Mouse (Mus musculus) lung, postnatal 10 days (tissue): Measurements from ENCODE around the gene Adamts16.

ENCODE experiments used
- DNase-seq: peaks from one replicate; pipeline ENCODE4 v3.0.0; 2021

Adamts16 gene

GRCm38 (mm10) chr13:70707158-70707854, 134.3 kb downstream of the Adamts16 start:
- DNase-seq = no peak

- no peak for DNase-seq
Measured at GRCm38 (mm10) chr13:70702904-70703303, 138.7 kb downstream of the Adamts16 start.

- no peak for DNase-seq
Measured at GRCm38 (mm10) chr13:70698812-70699387, 142.7 kb downstream of the Adamts16 start.

- no peak for DNase-seq
Measured at GRCm38 (mm10) chr13:70689452-70689960, 152.1 kb downstream of the Adamts16 start.

GRCm38 (mm10) chr13:70685825-70686224, 155.8 kb downstream of the Adamts16 start:
- no peak for DNase-seq

- peak; percentile 58 for DNase-seq
Measured at GRCm38 (mm10) chr13:70684976-70685609, 156.5 kb downstream of the Adamts16 start.

- no peak for DNase-seq
Measured at GRCm38 (mm10) chr13:70681411-70682183, 160.0 kb downstream of the Adamts16 start.

GRCm38 (mm10) chr13:70680316-70680715, 161.3 kb downstream of the Adamts16 start:
- no peak for DNase-seq
